Mouse (Mus musculus): ENCODE data around the gene Ldb3. TPM values are rescaled to one million over a fixed set of nuclear protein-coding genes. Genes with fewer than 3 reads are reported as not detected.
A peak's percentile ranks its signal among the peaks of the same experiment; 100 is the strongest.

Ldb3 gene
- total and polyA plus RNA-seq, 3 experiments: 0.01 TPM; not detected in 2

DNA sequence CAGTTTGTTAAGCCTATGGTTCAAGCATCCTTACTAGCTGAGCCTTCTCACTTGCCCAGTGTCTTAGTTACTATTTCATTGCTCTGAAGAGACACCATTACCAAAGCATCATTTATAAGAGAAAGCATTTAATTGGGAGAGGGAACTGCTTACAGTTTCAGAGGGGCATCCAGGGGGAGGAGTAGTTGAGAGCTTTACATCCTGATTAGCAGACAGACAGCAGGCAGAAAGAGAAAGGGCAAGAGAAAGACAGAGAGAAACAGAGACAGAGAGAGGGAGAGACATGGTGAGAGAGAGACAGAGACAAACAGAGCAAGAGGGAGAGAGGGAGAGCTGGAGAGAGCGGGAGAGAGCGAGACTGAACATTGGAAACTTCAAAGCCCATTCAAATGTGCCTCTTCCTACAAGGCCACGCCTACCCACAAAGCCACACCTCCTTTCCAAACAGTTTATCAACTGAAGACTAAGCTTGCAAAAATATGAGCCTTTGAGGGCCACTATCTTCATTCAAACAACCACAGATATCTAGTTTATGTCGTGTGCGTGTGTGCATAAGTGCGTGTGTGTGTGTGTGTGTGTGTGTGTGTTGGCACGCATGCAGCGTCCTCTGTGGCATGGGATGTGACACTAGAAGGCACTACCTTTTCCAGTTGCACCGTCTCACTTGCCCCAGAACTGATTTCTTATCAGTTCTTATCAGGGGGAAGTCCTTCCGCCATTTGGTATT lies 44.4 kb upstream of the Ldb3 start (continued):
- TF ChIP-seq ZKSCAN1 (IDR thresholded peaks at IDR 0.05; ENCODE audit: low read depth, low read length): no peak
- TF ChIP-seq POLR2A (IDR thresholded peaks at IDR 0.05; ENCODE audit: control insufficient read depth in 1 of 2, insufficient read depth in 1 of 2, low read depth in 1 of 2, low read length in 2 of 2, poor library complexity in 1 of 2): 0 out of 4 replicates have a peak, but pooled peaks of 1 of the 2 experiments have one; percentile 24
- no peak for TF ChIP-seq POLR2AphosphoS2 (IDR thresholded peaks at IDR 0.05; ENCODE audit: low read length)
- TF ChIP-seq ETS1 (IDR thresholded peaks at IDR 0.05; ENCODE audit: low read depth, low read length): peak; percentile 80
- no peak for TF ChIP-seq ELF1 (IDR thresholded peaks at IDR 0.05; ENCODE audit: low read depth, low read length)
- TF ChIP-seq ZNF384 (IDR thresholded peaks at IDR 0.05; ENCODE audit: low read depth, low read length): no peak
- peak; percentile 58 for TF ChIP-seq TCF12 (IDR thresholded peaks at IDR 0.05; ENCODE audit: low read depth, low read length)
- peak; percentile 59; the same call in 1 of the 2 replicates for TF ChIP-seq SIN3A (IDR thresholded peaks at IDR 0.05; ENCODE audit: low read length)
- TF ChIP-seq MXI1 (IDR thresholded peaks at IDR 0.05; ENCODE audit: low read depth, low read length): peak; percentile 78; the same call in 1 of the 2 replicates
- TF ChIP-seq MAX (IDR thresholded peaks at IDR 0.05; ENCODE audit: low read length): peak; percentile 53
- peak; percentile 57; the same call in 1 of the 2 replicates for TF ChIP-seq MYC (IDR thresholded peaks at IDR 0.05; ENCODE audit: low read depth, low read length)
- TF ChIP-seq CHD2 (IDR thresholded peaks at IDR 0.05; ENCODE audit: low read length): no peak
- no peak for TF ChIP-seq E2F4 (IDR thresholded peaks at IDR 0.05; ENCODE audit: borderline replicate concordance, low read depth, low read length)
- TF ChIP-seq TAL1 (IDR thresholded peaks at IDR 0.05; ENCODE audit: low read length): no peak
- no peak for TF ChIP-seq NRF1 (IDR thresholded peaks at IDR 0.05; ENCODE audit: insufficient read depth, low read depth, low read length, poor library complexity, severe bottlenecking)

DNA sequence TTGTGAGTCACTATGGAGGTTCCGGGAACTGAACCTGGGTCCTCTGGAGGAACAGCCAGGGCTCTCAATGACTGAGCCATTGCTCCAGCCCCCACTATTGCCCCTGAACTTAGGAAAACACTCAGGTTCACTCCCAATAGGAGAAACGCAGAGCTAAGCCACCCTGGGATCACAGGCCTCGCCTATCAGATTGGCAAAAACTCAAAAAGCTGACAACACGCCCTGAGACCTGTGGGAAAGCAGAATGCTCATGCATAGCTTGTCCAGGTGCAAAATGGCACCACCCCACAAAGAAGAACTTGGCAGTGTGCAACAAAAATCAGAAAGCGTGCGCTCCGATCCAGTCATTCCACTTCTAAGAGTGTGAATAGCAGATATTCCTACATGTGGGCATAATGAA lies 38.3 kb upstream of the Ldb3 start:
- Histone ChIP-seq H3K4me3 (ENCODE audit: control insufficient read depth in 1 of 2, insufficient read depth in 1 of 2, low read depth in 2 of 2, low read length in 2 of 2) (no peak overlapping the region), H3K4me1 (ENCODE audit: control insufficient read depth in 1 of 2, insufficient read depth in 2 of 2, low read length in 2 of 2) (peaks cover 33 to 37% of the 10 kb centered on the region in 2 experiments), H3K9me3 (replicated peaks; ENCODE audit: insufficient read depth, low read length) (no peaks in the 10 kb centered on the region), H3K27me3 (ENCODE audit: control insufficient read depth in 1 of 2, insufficient read depth in 2 of 2, low read length in 2 of 2) (no peaks in the 10 kb centered on the region), H3K27ac (ENCODE audit: control insufficient read depth, low read depth, low read length) (peak overlapping the region; percentile 34), H3K36me3 (ENCODE audit: control insufficient read depth in 1 of 2, insufficient read depth in 2 of 2, low read length in 2 of 2) (peaks cover 0 to 43% of the 10 kb centered on the region in 2 experiments; a peak in 2 of 4 replicates), H3K79me2 (ENCODE audit: control insufficient read depth, insufficient read depth, low read length, poor library complexity) (no peaks in the 10 kb centered on the region), H3K9ac (ENCODE audit: control insufficient read depth, low read depth, low read length, poor library complexity, severe bottlenecking) (peak overlapping the region; percentile 21; the same call in 1 of the 2 replicates)
- DNase-seq (ENCODE audit: low read depth, low spot score): peak; percentile 75
- no peak for TF ChIP-seq CTCF (IDR thresholded peaks at IDR 0.05 in 2 of 3, conservative IDR thresholded peaks at IDR 0.05 in 1 of 3; ENCODE audit: control insufficient read depth in 1 of 3, insufficient read depth in 1 of 3, low read depth in 2 of 3, low read length in 3 of 3, poor library complexity in 1 of 3, severe bottlenecking in 1 of 3)
- peak; percentile 87 for TF ChIP-seq GATA1 (IDR thresholded peaks at IDR 0.05; ENCODE audit: low read depth, low read length)
- no peak for TF ChIP-seq NRF1 (IDR thresholded peaks at IDR 0.05; ENCODE audit: insufficient read depth, low read depth, low read length, poor library complexity, severe bottlenecking)
- TF ChIP-seq KAT2A (conservative IDR thresholded peaks at IDR 0.05; ENCODE audit: low read depth, low read length): no peak
- TF ChIP-seq JUND (IDR thresholded peaks at IDR 0.05; ENCODE audit: low read depth, low read length): no peak
- no peak for TF ChIP-seq SMC3 (IDR thresholded peaks at IDR 0.05; ENCODE audit: low read depth, low read length)
- TF ChIP-seq USF1 (IDR thresholded peaks at IDR 0.05; ENCODE audit: low read depth, low read length): no peak
- no peak for TF ChIP-seq CHD2 (IDR thresholded peaks at IDR 0.05; ENCODE audit: low read length)
- no peak for TF ChIP-seq ZNF384 (IDR thresholded peaks at IDR 0.05; ENCODE audit: low read depth, low read length)
- no peak for TF ChIP-seq HCFC1 (IDR thresholded peaks at IDR 0.05; ENCODE audit: low read depth, low read length)
- TF ChIP-seq E2F4 (IDR thresholded peaks at IDR 0.05; ENCODE audit: borderline replicate concordance, low read depth, low read length): no peak
- TF ChIP-seq RAD21 (IDR thresholded peaks at IDR 0.05; ENCODE audit: low read depth, low read length): no peak
- peak; percentile 38; the same call in 1 of the 2 replicates for TF ChIP-seq MXI1 (IDR thresholded peaks at IDR 0.05; ENCODE audit: low read depth, low read length)
- no peak for TF ChIP-seq ZC3H11A (IDR thresholded peaks at IDR 0.05; ENCODE audit: low read depth, low read length)
- TF ChIP-seq POLR2AphosphoS2 (IDR thresholded peaks at IDR 0.05; ENCODE audit: low read length): no peak
- no peak for TF ChIP-seq POLR2AphosphoS5 (IDR thresholded peaks at IDR 0.05; ENCODE audit: borderline replicate concordance, low read depth, low read length)
- no peak for TF ChIP-seq ELF1 (IDR thresholded peaks at IDR 0.05; ENCODE audit: low read depth, low read length)
- no peak for TF ChIP-seq MEF2A (IDR thresholded peaks at IDR 0.05; ENCODE audit: extremely low read depth, insufficient replicate concordance, low read depth, low read length, poor library complexity, severe bottlenecking)
- TF ChIP-seq MYC (IDR thresholded peaks at IDR 0.05; ENCODE audit: low read depth, low read length): no peak
- 0 out of 2 replicates have a peak, but pooled peaks have one; percentile 28 for TF ChIP-seq SIN3A (IDR thresholded peaks at IDR 0.05; ENCODE audit: low read length)
- TF ChIP-seq NELFE (IDR thresholded peaks at IDR 0.05; ENCODE audit: low read depth, low read length): no peak
- no peak for TF ChIP-seq POLR2A (IDR thresholded peaks at IDR 0.05; ENCODE audit: control insufficient read depth in 1 of 2, insufficient read depth in 1 of 2, low read depth in 1 of 2, low read length in 2 of 2, poor library complexity in 1 of 2)
- no peak for TF ChIP-seq CHD1 (IDR thresholded peaks at IDR 0.05; ENCODE audit: low read depth, low read length)
- peak; percentile 57; the same call in 1 of the 2 replicates for TF ChIP-seq TCF12 (IDR thresholded peaks at IDR 0.05; ENCODE audit: low read depth, low read length)
- no peak for TF ChIP-seq MAZ (IDR thresholded peaks at IDR 0.05; ENCODE audit: low read depth, low read length)
- TF ChIP-seq EP300 (IDR thresholded peaks at IDR 0.05; ENCODE audit: low read depth in 1 of 2, low read length in 2 of 2): peak in 1 of 2 experiments; percentile 25; a peak in 1 of 4 replicates
- TF ChIP-seq MAFK (IDR thresholded peaks at IDR 0.05; ENCODE audit: borderline replicate concordance, low read depth, low read length): no peak
